Comparison of ENCODE assay signal across 29 mouse cellular contexts in genomic region chr6:83612976-83613375, GRCm38 (mm10). TPM values are rescaled to one million over a fixed set of nuclear protein-coding genes. Genes with fewer than 3 reads are reported as not detected.
A peak's percentile ranks its signal among the peaks of the same experiment; 100 is the strongest.
DNase-seq lines count a peak whose midpoint lies in the region; TF ChIP-seq lines count a peak whose summit lies in the region.
"Had no signal": no experiment of that assay in that cellular context is flagged by ENCODE, and none has a peak within 500 bp of the region (broad histone marks: within the 10 kb centered on the region; RNA-seq: fewer than 3 reads in every experiment).

No protein-coding gene starts in this region.

- no peaks in the 10 kb centered on the region for H3K79me2 ChIP-seq in heart, adult 2 months (replicated peaks; ENCODE audit: control insufficient read depth, insufficient read depth, low read length)

- intact Hi-C loops in heart, adult 2 months (cut with DNase I): loop anchor here (1.0 kb wide), 1 partner anchor 14 kb away; no protein-coding TSS in a partner anchor
- intact Hi-C loops in heart, postnatal 14 days (cut with DNase I): no loop called here

- H3K27ac ChIP-seq in heart, adult 2 months: peak overlapping the region; percentile 49
- H3K27ac ChIP-seq: embryonic facial prominence, embryonic 15.5 days; forebrain, embryonic 10.5 days; heart, embryonic 13.5 days; hindbrain, embryonic 10.5 days; hindbrain, embryonic 14.5 days; intestine, embryonic 15.5 days; kidney, embryonic 15.5 days had no signal

- no peaks in the 10 kb centered on the region for H3K36me3 ChIP-seq in heart, adult 2 months (ENCODE audit: control insufficient read depth, insufficient read depth, low read length)
- H3K36me3 ChIP-seq: embryonic facial prominence, embryonic 15.5 days; forebrain, embryonic 10.5 days; heart, embryonic 13.5 days; hindbrain, embryonic 10.5 days; intestine, embryonic 15.5 days; kidney, embryonic 15.5 days had no signal

- 0 out of 2 replicates have a peak, but pooled peaks have one; percentile 24 for TF ChIP-seq EP300 in heart, adult 2 months (IDR thresholded peaks at IDR 0.05; ENCODE audit: insufficient read depth, low read depth, low read length)

- TF ChIP-seq CTCF in heart, adult 2 months (IDR thresholded peaks at IDR 0.05): no peak

- DNase-seq in gastrocnemius, adult 8-10 months (ENCODE audit: low spot score in 2 of 2): peak; percentile 14 to 40
- no peak for DNase-seq in gastrocnemius, postnatal 4 days (ENCODE audit: low spot score in 2 of 2)
- DNase-seq in heart, adult 2 months: peak in 1 of 2 experiments; percentile 21
- no peak for DNase-seq in heart, postnatal 14 days
- DNase-seq in brain, adult 2 months (ENCODE audit: low read depth, low spot score): peak; percentile 31
- DNase-seq in skeletal muscle tissue, adult 2 months (ENCODE audit: low read depth, low spot score): peak; percentile 83
- no peak for DNase-seq in kidney, postnatal 4 days
- DNase-seq: adrenal gland, adult 2 months; adrenal gland, postnatal 25 days; cerebellum, adult 11 months; cerebellum, adult 8-10 months; cerebellum, postnatal 14 days; embryo, embryonic 11 days; kidney, adult 2 months had no signal

- TF ChIP-seq POLR2A in heart, adult 2 months (IDR thresholded peaks at IDR 0.05; ENCODE audit: insufficient read depth, low read depth, low read length): no peak

- H3K9ac ChIP-seq in heart, adult 2 months (ENCODE audit: low read depth, low read length): no peak overlapping the region
- H3K9ac ChIP-seq: embryonic facial prominence, embryonic 15.5 days; heart, embryonic 13.5 days; hindbrain, embryonic 14.5 days; intestine, embryonic 15.5 days; kidney, embryonic 15.5 days had no signal

- no peak overlapping the region for H3K4me3 ChIP-seq in heart, adult 2 months
- H3K4me3 ChIP-seq: embryonic facial prominence, embryonic 15.5 days; erythroblast, embryonic 14.5 days; forebrain, embryonic 10.5 days; heart, embryonic 13.5 days; hindbrain, embryonic 10.5 days; intestine, embryonic 15.5 days; kidney, embryonic 15.5 days had no signal

- peaks cover 4% of the 10 kb centered on the region; the same call in 1 of the 2 replicates for H3K4me1 ChIP-seq in heart, adult 2 months (ENCODE audit: control insufficient read depth, insufficient read depth, low read length)
- H3K4me1 ChIP-seq: embryonic facial prominence, embryonic 15.5 days; forebrain, embryonic 10.5 days; heart, embryonic 13.5 days; hindbrain, embryonic 10.5 days; intestine, embryonic 15.5 days; kidney, embryonic 15.5 days had no signal

- no peaks in the 10 kb centered on the region for H3K27me3 ChIP-seq in heart, adult 2 months (ENCODE audit: control insufficient read depth, insufficient read depth, low read length)
- H3K27me3 ChIP-seq: intestine, embryonic 15.5 days; kidney, embryonic 15.5 days had no signal

- 68% methylated on average over 1 of the region's 1 CpGs for WGBS in heart, adult 2 months

RNA-seq across cellular contexts. Expression of gene Stambp, which starts 40.4 kb away (rescaled TPM):
- 1 to 10 TPM; 5.6 to 6.8 (median 6.3) TPM for total RNA-seq in gastrocnemius, adult 8-10 months (2022)
- total RNA-seq in gastrocnemius, postnatal 4 days (2021): 10 to 100 TPM; 15.2 to 15.4 TPM
- 10 to 100 TPM; 11.9 to 12.9 TPM for total RNA-seq in heart, adult 2 months (2021)
- 10.1 and 17.6 TPM in 2 replicates for polyA plus RNA-seq in heart, adult 2 months (2012; rRNA removed)
- 10 to 100 TPM; 13.4 to 13.7 TPM for total RNA-seq in heart, postnatal 14 days (2021)

RNA-seq across cellular contexts. Expression of gene Clec4f, which starts 43.0 kb away (rescaled TPM):
- total RNA-seq in gastrocnemius, adult 8-10 months (2022): not detected
- under 1 TPM in 1 of 2 experiments, not detected in 1; 0.23 TPM for total RNA-seq in gastrocnemius, postnatal 4 days (2021)
- total RNA-seq in heart, adult 2 months (2021): under 1 TPM; 0.27 to 0.57 TPM
- 0.23 TPM in 1 of 2 replicates, not detected in the other for polyA plus RNA-seq in heart, adult 2 months (2012; rRNA removed)
- total RNA-seq in heart, postnatal 14 days (2021): not detected
- total RNA-seq: adrenal gland, postnatal 25 days; common myeloid progenitor, adult 5-6 weeks; ES-E14; heart, postnatal 10 days had no signal
- polyA plus RNA-seq: adrenal gland, adult 2 months; brain, embryonic 14.5 days; embryonic facial prominence, embryonic 11.5 days; embryonic facial prominence, embryonic 15.5 days; forebrain, embryonic 10.5 days; forebrain, embryonic 16.5 days; frontal cortex, adult 2 months; hindbrain, embryonic 10.5 days; hindbrain, embryonic 14.5 days; kidney, adult 2 months had no signal

Comparison
In these comparisons a context has a peak if more than half of its experiments do, and no peak if none do; other contexts are left out.
1. DNase-seq: peak in gastrocnemius, adult 8-10 months (2 of 2), brain, adult 2 months (single experiment) and skeletal muscle tissue, adult 2 months (single experiment); none in gastrocnemius, postnatal 4 days (0 of 2), heart, postnatal 14 days (0 of 2) and kidney, postnatal 4 days (0 of 2).